Mouse (Mus musculus) intestine, embryonic 14.5 days (tissue): ENCODE results near the gene Ankar. TPM values are rescaled to one million over a fixed set of nuclear protein-coding genes. Genes with fewer than 3 reads are reported as not detected.

ENCODE experiments used
- ATAC-seq: fragments of 200-750 bp; cut with Nextera tagmentation; replicated peaks from 2 replicates; pipeline ENCODE4 v1.8.0; 2017; ENCODE audit warnings: low read depth, moderate number of reproducible peaks, moderate TSS enrichment, moderate library complexity; ENCODE audit not compliant: low FRiP score, low TSS enrichment
- DNase-seq: peaks from one replicate; pipeline ENCODE4 v3.0.0-alpha.2; 2018; ENCODE audit warnings: low spot score
- H3K27ac ChIP-seq: fragments of 300-500 bp; sonication (generic); 2 replicates; pipeline ENCODE4 v1.5.1; 2014; ENCODE audit warnings: low read depth, mild to moderate bottlenecking, control low read depth
- H3K27me3 ChIP-seq: fragments of 300-500 bp; sonication (generic); replicated peaks from 2 replicates; pipeline ENCODE4 v1.6.1; 2014; ENCODE audit warnings: low read length, control low read depth; ENCODE audit not compliant: control insufficient read depth, insufficient read depth
- H3K36me3 ChIP-seq: fragments of 300-500 bp; sonication (generic); 2 replicates; pipeline ENCODE4 v1.6.1; 2014; ENCODE audit warnings: low read length, control low read depth; ENCODE audit not compliant: control insufficient read depth, insufficient read depth
- H3K4me1 ChIP-seq: fragments of 300-500 bp; sonication (generic); replicated peaks from 2 replicates; pipeline ENCODE4 v1.6.1; 2014; ENCODE audit warnings: low read length, control low read depth, mixed read lengths; ENCODE audit not compliant: control insufficient read depth, insufficient read depth
- H3K4me2 ChIP-seq: fragments of 300-500 bp; sonication (generic); 2 replicates; pipeline ENCODE4 v1.6.1; 2014; ENCODE audit warnings: low read length
- H3K4me3 ChIP-seq: fragments of 300-500 bp; sonication (generic); 2 replicates; pipeline ENCODE4 v1.5.1; 2014; ENCODE audit warnings: low read depth, low read length, control low read depth, mixed read lengths
- H3K9ac ChIP-seq: fragments of 300-500 bp; sonication (generic); 2 replicates; pipeline ENCODE4 v1.6.1; 2014; ENCODE audit warnings: mild to moderate bottlenecking, low read length
- H3K9me3 ChIP-seq: fragments of 300-500 bp; sonication (generic); 2 replicates; pipeline ENCODE4 v1.6.1; 2016; ENCODE audit warnings: low read length, control low read depth; ENCODE audit not compliant: control insufficient read depth
- WGBS: fragments of 180-500 bp; shearing (Covaris S2); extraction: QIAGEN DNeasy Blood & Tissue Kit; methylation state at CpG from one replicate; pipeline ENCODE4 v1.1.7; 2014; 5-methylcytosine and 5-hydroxymethylcytosine counted together
- polyA plus RNA-seq: library from polyadenylated mRNA; unstranded; fragments of >200 nt; fragmentation: Nextera tagmentation; extraction: Ambion mirVana; gene quantifications from 2 replicates; pipeline ENCODE4 v1.2.1, GENCODE M21; 2014

The Ankar gene
- polyA plus RNA-seq, 1 experiment from 2014 or later = not detected

GRCm38 (mm10) chr1:72716421-72716820, 16.0 kb upstream of the Ankar start:
- DNase-seq = no peak
- peaks cover 42% of the 10 kb centered on the region for H3K36me3 ChIP-seq
- 50% methylated on average over 2 of the region's 2 CpGs for WGBS
- 0 out of 2 replicates have a peak overlapping the region, but pooled peaks have one; percentile 9 for H3K27ac ChIP-seq
- no peaks in the 10 kb centered on the region for H3K9me3 ChIP-seq
- no peak overlapping the region for H3K4me3 ChIP-seq
- peaks cover 9% of the 10 kb centered on the region for H3K4me1 ChIP-seq
- ATAC-seq = no peak
- H3K27me3 ChIP-seq = no peaks in the 10 kb centered on the region
- no peak overlapping the region for H3K4me2 ChIP-seq
- no peak overlapping the region for H3K9ac ChIP-seq

GRCm38 (mm10) chr1:72715593-72716361, 15.4 kb upstream of the Ankar start:
- 81% methylated on average over 3 of the region's 3 CpGs for WGBS
- Histone ChIP-seq H3K9ac (no peak overlapping the region), H3K36me3 (peaks cover 42% of the 10 kb centered on the region), H3K4me1 (peaks cover 9% of the 10 kb centered on the region), H3K27me3 (no peaks in the 10 kb centered on the region), H3K9me3 (no peaks in the 10 kb centered on the region), H3K4me2 (no peak overlapping the region), H3K27ac (no peak overlapping the region), H3K4me3 (no peak overlapping the region)
- DNase-seq = no peak
- no peak for ATAC-seq

- no peak overlapping the region for H3K4me3 ChIP-seq
- peaks cover 9% of the 10 kb centered on the region for H3K4me1 ChIP-seq
- H3K27ac ChIP-seq = no peak overlapping the region
- no peak for ATAC-seq
- DNase-seq = no peak
- H3K9ac ChIP-seq = no peak overlapping the region
- peaks cover 42% of the 10 kb centered on the region for H3K36me3 ChIP-seq
- H3K9me3 ChIP-seq = no peaks in the 10 kb centered on the region
- 89% methylated on average over 1 of the region's 1 CpGs for WGBS
- H3K4me2 ChIP-seq = no peak overlapping the region
- H3K27me3 ChIP-seq = no peaks in the 10 kb centered on the region
Observed at GRCm38 (mm10) chr1:72715065-72715464, 14.7 kb upstream of the Ankar start.

GRCm38 (mm10) chr1:72714547-72714946, 14.2 kb upstream of the Ankar start:
- Histone ChIP-seq H3K4me3 (no peak overlapping the region), H3K4me2 (no peak overlapping the region), H3K27me3 (no peaks in the 10 kb centered on the region), H3K9me3 (no peaks in the 10 kb centered on the region), H3K36me3 (peaks cover 42% of the 10 kb centered on the region), H3K27ac (no peak overlapping the region), H3K9ac (no peak overlapping the region), H3K4me1 (peaks cover 9% of the 10 kb centered on the region)
- no peak for ATAC-seq
- 77% methylated on average over 4 of the region's 4 CpGs for WGBS
- DNase-seq = no peak

GRCm38 (mm10) chr1:72711684-72712083, 11.3 kb upstream of the Ankar start:
- peak overlapping the region; percentile 89 for H3K27ac ChIP-seq
- ATAC-seq (no peak), DNase-seq (no peak)
- H3K4me2 ChIP-seq = peak overlapping the region; percentile 80
- peak overlapping the region; percentile 90 for H3K9ac ChIP-seq
- no peaks in the 10 kb centered on the region for H3K9me3 ChIP-seq
- no peaks in the 10 kb centered on the region for H3K27me3 ChIP-seq
- H3K4me1 ChIP-seq = peaks cover 9% of the 10 kb centered on the region
- peaks cover 42% of the 10 kb centered on the region for H3K36me3 ChIP-seq
- H3K4me3 ChIP-seq = peak overlapping the region; percentile 66
- WGBS = 0% methylated on average over 17 of the region's 17 CpGs

- Histone ChIP-seq H3K27ac (peak within 1 kb of the TSS; percentile 89), H3K4me3 (peak within 1 kb of the TSS; percentile 66), H3K27me3 (no peaks in the 10 kb centered on the region), H3K4me2 (peak within 1 kb of the TSS; percentile 80), H3K36me3 (peaks cover 38% of the 10 kb centered on the region), H3K4me1 (peaks cover 9% of the 10 kb centered on the region), H3K9ac (peak within 1 kb of the TSS; percentile 90), H3K9me3 (no peaks in the 10 kb centered on the region)
- DNase-seq (peak; percentile 97), ATAC-seq (peak; percentile 92)
- 3% methylated on average over 68 of the region's 68 CpGs for WGBS
Observed at GRCm38 (mm10) chr1:72710753-72711653, 10.6 kb upstream of the Ankar start, which contains the start of gene Rpl37a. TSS of gene Rpl37a (plus strand) at chr1:72711290.

GRCm38 (mm10) chr1:72707525-72707924, 7.1 kb upstream of the Ankar start:
- no peak for ATAC-seq

GRCm38 (mm10) chr1:72698651-72699050, 1.7 kb downstream of the Ankar start:
- DNase-seq (peak; percentile 66), ATAC-seq (no peak)
- Histone ChIP-seq H3K9ac (no peak overlapping the region), H3K4me1 (no peaks in the 10 kb centered on the region), H3K9me3 (no peaks in the 10 kb centered on the region), H3K27ac (no peak overlapping the region), H3K36me3 (no peaks in the 10 kb centered on the region), H3K4me3 (no peak overlapping the region), H3K4me2 (no peak overlapping the region), H3K27me3 (no peaks in the 10 kb centered on the region)
- WGBS = 30% methylated on average over 4 of the region's 4 CpGs

More at GRCm38 (mm10) chr1:72707525-72707924, 7.1 kb upstream of the Ankar start:
- H3K9ac ChIP-seq = no peak overlapping the region
- WGBS = 56% methylated on average over 4 of the region's 4 CpGs
- no peaks in the 10 kb centered on the region for H3K27me3 ChIP-seq
- H3K4me3 ChIP-seq = no peak overlapping the region
- H3K27ac ChIP-seq = no peak overlapping the region
- H3K4me2 ChIP-seq = no peak overlapping the region
- H3K36me3 ChIP-seq = peaks cover 3% of the 10 kb centered on the region
- DNase-seq = no peak
- H3K9me3 ChIP-seq = no peaks in the 10 kb centered on the region
- H3K4me1 ChIP-seq = peaks cover 2% of the 10 kb centered on the region
